Mouse (Mus musculus): ENCODE measurements around the gene Tfrc.

- TF ChIP-seq POLR2A (IDR thresholded peaks at IDR 0.05; ENCODE audit: low read depth, low read length): no peak
- no peak for TF ChIP-seq CTCF (IDR thresholded peaks at IDR 0.05; ENCODE audit: borderline replicate concordance, insufficient read depth, low read length)
Observed at GRCm38 (mm10) chr16:32635314-32635713, 26.6 kb downstream of the Tfrc start.
